Mouse (Mus musculus) kidney, postnatal 25 days (tissue): Measurements from ENCODE around the gene Tagln3.
A peak's percentile ranks its signal among the peaks of the same experiment; 100 is the strongest.

Experiments used
- DNase-seq, 2 experiments: peaks; one replicate each; pipeline ENCODE4 v3.0.0; 2021; ENCODE audit warnings: mixed read lengths in 2 of 2

Gene Tagln3

DNA sequence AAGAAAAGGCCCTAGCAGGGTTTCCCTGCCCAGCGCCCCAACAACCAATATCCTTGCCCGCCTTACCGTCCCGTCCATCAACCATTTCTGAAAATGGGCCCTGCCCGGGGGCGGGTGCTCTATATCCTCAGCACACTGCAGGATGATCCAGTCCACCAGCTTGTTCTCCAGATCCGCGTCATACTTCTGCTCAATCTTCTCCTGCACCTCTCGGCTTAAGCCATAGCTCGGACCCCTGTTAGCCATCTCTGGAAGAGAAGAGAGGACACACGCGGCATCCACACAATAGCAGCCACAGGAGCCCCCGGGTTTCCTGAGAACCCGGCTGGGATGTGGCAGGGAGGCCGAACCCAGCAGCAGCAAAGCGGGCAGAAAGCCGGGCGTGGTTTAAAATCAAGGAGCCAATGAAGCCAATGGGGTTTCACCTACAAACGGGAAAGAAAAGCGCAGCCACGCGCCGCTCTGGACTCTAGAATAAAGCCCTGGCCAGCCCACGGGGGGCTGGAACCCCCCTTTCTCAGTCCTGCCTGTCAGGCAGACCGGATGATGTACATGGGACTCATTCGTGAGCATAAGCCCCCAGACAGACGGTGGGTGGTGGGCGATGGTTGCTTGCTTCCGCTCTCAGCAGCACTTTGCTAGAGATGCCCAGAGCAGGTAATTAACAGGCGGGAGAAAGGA lies at the start of gene Tagln3:
Gene Tagln3, minus strand, starts transcription at position 548 of the 681 bp plus-strand sequence.
- peak in 1 of 2 experiments; percentile 15 for DNase-seq

DNA sequence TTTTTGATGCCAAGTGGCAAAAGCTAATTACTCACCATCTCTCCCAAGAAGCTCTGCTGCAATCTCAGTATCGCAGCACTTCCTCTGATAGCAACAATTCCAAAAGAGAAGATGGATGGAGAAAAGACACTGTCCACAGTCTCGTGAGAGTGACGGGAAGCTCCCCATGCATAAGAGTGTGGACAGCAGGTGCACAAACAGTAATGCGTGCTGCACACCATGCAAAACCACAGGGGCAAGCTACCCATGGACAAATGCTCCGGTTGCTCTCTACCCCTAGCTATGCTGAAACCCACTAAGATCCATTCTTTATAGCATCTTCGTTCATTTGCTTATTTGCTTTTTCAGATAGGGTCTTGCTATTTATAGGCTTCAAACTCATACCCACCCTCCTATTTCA lies 46.5 kb upstream of the Tagln3 start:
- DNase-seq, result no peak

DNA sequence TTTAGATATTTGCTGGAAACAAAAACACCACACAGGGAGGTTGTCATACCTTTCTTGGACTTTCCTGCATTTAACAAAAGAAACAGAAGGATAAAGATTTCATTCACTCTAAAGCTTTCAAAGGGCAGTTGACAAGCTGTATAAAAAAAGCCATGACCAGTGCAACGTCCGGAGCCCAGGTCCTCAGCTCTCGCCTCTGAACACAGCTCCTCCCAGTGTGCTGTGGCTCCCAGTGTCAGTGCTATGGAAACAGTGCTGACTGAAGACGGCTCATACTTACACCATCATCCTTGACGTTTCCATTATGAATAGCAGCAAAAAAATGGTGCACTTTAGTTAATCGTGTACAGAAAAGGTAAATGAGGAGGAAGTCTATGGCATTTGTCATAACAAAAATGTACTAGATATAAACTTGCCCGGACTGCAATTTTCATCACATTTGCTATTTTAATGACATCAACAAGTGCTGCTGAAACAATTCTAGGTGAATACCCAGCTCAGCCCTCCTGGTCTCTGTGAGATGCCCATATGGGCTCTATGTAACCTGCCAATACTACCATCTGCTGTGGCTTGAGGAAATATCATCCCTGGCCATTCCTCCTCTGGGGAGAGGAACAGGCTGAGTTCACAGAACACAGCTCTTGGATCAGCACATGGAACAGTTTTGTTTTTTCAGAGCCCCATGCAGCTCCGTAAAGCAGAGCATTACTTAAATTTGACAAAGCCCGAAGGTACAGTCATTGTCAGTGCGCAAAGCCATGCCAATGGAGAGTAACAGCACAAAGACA lies 43.6 kb upstream of the Tagln3 start:
- peak in 1 of 2 experiments; percentile 47 for DNase-seq

DNA sequence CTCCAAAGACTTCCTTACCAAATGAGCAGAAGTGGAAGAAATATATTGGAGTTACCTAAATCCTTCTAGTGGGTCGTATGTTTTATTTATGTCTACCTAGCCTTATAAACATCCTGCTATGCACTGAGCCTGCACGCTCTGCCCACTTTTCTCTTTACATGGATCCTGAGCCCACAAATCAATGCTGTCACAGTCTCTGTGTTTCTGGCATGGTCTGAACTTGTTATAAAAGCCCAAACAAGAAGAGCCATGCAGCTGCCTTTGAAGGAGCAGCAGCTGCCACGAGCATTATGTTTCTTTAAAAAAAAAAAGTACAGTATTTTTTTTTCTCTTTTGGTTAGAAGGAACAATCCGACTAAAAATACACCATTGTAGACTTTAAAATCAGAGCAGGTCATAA lies 43.0 kb upstream of the Tagln3 start:
- DNase-seq, result no peak

DNA sequence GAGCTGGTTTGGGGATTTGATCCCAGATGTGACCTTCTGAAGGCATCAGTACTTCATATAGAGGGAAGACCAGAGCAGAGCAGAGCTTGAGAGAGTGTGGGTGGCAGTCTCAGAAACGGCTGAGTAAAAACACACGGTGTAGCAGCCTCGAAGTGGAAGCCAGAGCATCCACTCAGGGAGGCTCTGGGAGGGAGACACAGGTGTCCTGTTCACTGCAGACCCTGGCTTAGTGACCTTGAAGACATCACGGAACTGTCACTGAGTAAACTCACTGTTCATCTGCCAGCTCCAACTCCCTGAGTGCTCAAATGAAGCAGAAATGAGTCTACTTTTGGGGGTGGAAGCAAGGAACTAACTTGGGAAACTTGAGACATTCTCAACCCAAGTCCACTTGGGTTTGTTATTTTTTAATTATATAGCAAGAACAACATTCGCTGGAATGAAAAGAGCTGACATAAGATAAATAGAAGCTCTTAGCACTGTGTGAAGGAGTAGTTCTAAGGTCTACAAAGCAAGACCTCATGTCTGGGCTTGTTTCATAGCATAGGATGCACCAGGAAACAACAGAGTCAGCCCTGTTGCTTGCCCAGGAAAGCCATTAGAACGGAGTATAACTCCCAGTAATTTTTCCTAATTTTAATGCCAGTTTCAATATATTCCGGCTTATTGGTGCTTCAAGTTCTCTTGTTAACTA lies 41.5 kb upstream of the Tagln3 start:
- DNase-seq, result no peak

DNA sequence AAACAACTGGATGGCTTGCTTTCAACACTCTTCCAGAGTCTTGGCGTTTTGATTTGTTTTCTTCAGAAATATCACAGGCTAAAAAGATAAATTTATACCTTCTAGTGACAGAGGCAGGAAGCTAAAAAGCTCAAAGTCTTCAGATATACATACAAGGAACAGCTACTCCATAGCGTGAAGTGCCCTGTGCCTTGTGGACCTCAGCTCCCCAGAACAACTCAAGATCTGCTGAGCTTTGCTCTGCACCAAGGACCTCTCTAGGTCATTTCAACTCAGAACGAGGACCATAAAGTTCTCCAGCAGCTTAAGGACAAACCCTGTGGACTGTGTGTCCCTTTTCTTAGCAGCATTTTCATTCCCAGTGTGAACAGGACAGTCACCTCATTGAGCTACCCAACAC lies 40.7 kb upstream of the Tagln3 start:
- no peak for DNase-seq

DNA sequence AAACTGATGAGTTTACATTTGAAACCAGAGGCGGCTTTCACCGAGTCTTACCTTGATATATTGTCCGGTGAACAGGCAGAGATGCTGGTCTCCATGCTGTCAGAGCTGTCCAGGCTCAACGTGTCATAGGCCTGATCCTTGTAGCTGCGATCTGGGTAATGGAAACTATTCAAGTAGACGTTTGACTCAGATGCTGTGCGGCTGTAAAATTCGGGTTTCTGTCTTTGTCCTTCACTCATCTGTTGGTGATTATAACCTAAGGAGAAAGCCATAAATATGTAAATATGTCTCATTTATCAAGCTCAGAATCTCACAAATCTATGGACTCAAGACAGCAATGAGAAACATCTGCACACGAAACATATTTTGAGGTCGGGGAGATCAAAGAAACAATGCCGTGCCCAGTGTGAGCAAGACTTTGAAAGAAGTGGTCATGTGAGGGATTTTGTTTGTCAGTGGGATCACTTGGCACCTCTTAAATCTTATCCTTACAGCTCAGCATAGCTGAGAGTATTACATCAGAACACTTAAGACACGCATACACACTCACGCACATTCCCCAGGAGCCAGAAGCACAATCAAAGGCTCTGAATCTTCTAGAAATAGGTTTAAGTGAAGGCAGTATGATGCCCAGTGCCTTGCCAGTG lies 38.6 kb upstream of the Tagln3 start:
- no peak for DNase-seq

DNA sequence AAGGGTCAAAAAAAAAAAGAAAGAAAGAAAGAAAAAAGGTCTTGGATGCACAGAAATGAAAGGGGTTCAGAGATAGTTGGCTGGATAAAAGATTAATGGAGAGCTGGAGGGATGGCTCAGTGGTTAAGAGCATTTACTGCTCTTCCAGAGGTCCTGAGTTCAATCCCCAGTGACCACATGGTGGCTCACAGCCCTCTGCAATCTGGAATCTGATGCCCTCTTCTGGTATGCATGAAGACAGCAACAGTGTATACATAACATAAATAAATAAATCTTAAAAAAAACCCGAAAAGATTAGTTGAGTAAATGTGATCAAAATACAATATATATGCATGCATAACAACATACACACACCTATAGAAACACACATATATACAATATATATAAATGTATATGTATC lies 37.0 kb upstream of the Tagln3 start:
- no peak for DNase-seq

DNA sequence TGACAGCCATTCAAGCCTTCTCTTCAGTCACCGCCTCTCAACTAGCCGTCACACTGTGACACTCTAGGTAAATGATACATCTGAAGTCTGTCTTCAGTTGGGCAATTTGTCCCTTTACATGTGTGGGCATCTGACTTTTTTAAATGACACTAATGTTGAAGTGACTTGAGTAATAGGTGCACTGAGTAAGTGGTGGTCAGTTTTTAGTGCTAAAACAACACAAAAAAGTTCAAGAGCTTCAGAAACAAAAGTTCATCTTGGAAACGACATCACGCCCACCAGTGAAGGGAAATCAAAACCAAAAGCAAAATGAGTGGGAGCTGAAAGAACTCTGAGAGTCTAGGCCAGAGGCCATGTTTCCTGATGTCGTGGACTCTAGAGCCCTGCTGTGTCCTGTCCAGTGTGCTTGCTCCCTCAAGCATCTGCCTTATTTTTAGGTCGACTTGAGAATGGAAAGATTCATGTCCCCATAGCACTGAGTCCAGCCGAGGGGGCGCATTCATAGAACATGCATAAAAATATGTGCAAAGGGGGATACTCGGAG lies 34.4 kb upstream of the Tagln3 start:
- peak; percentile 19 to 59 for DNase-seq

DNA sequence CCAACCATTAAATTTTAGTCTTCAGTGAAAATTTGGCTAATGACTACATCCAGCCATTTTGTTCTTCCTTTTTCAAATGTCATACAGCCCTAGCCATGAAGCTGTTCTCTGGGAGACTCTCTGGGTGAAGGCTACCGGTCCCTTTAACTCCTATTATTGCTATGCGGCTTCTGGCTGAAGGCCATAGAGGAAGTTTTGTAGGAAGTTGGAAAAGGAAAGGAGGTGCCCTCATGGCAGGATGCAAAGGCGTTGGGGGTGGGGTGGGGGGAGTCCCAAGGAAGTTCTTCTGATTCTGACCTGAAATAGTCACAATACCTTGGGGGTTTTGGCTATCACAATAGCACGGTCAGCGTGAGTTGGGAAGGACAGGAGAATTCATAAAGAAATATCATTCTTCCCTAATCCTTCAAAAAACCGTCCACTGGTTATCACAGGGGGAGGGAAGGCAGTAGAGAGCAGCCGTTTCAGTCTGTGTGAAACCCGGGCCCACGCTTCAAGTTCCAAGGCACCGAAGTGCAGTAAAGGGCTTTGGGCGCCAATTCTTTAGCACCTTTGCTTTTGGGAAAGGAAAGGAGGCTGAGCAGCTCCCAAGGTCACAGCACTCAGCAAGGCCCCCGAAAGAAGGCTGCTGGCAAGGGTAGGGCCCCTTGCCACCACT lies 33.1 kb upstream of the Tagln3 start:
- DNase-seq, result peak; percentile 80 to 83

DNA sequence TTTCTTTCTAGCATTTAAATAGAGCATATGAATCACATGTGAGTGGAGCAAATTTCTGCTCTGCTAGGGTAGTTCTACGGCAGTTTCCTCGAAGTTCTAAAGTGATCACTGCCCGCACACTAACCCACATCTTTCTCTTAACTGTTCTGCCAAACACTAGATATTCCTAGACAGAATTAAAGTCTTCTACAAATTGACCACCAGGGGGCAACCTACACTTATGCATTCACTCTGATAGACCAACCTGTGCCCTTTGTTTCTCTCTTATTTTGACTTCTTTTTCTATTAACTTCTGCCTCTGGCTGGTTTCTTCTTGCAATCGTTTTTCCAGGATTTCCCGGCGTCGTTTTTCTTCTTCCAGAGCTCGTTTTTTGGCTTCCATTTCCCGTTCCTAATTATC lies 32.4 kb upstream of the Tagln3 start:
- peak in 1 of 2 experiments; percentile 58 for DNase-seq

DNA sequence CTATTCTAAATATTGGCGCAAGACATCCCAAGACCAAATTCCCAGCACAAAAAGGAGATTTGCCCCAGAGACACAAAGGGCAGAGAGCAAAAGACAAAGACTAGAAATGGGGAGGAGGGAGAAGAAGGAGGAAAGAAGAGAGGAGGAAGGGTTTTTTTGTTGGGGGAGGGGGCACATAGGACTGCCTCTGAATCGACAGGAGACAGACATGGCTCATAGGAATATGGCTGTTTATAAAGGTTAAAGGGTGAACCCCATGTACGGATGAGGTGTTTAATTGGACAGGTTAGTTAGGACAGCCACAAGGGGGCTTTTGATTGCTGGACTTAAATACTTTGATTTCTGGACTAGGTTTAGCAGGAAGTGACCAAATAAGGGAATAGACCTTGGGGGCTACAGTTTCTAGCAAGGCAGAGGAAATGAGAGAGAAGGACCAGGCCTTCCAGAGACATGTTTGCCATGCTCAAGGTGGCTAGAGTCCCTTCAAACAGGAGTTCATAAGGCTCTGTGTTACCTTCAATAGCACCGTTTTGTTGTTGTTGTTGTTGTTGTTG lies 19.3 kb upstream of the Tagln3 start:
- DNase-seq, result no peak

DNA sequence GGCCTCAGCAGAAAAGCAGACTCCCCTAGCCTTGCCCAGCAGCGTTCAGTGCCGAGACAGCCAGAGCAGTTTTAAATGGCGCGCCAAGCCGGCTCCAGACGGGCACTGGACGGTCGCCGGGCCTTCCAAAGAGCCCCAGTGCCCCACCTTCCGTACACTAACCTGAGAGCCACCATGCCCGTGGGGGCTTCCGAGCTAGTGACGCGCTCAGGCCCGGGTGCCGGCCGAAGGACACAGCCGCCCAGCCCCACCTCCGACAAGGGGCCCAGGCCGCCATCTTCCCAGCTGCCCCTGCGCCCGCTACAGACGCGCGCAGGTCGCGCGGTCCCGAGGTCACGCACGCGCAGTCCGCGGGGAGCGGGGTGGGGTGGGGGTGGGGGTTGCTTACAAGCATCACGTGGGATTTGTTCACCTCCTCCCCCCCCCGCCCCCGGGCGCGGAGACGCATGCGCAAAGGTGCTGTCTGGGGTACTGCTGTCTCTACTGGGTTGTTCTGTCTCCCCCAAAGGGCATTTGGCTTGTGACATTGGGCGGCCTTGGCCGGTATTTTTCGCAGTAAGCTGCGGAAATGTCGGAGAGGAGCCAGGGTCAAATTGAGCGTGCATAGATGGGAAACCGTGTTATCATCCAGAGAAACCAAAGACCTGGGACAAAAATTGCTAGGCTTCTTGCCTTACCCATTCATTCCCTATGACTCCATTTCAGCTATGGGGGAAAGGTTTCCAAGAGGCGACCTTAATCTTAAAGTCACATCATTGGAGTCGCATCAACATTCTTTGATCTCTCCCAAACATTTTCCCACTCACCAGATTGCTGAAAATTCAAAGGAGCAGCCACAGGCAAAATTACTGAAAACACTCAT lies 18.4 kb upstream of the Tagln3 start, which contains the start of gene Abhd10:
Gene Abhd10, minus strand, starts transcription at position 341 of the 862 bp plus-strand sequence.
- peak; percentile 97 to 98 for DNase-seq

DNA sequence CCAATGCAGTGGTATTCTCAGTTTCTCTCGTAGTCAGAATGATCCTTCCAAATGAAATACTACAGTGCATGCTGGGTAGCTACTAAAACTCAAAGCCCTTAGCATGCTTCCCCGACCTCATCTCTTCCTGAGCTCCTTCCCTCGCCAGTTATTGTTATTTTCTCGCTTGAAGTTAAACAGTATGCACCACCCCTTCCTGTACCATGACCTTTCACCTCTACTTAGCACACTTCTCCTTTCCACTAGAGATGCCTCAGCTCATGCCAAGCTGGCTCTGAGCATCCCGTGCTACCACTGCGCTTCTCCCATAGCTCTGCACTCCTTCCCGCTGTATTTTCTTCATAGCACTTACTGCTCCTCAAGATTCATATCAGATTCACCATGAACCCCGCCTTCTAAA lies 13.5 kb upstream of the Tagln3 start:
- no peak for DNase-seq

DNA sequence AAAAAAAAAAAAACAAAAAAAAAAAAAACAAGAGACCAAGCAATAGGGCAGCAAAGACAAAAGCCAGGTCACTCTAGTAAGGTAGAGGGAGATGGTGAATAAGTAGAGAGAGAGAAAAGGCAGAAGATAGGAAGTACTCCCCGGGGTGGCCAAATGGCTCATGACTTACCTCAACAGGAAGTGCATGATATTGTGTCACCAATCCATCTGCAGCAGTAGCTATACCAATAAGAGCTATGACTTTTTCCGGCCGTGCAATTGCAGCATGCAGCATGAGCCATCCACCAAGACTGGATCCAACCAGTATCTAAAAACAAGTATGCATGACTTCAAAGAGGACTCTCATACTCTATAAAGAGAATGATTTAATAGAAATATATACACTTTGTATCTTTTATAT lies 12.3 kb upstream of the Tagln3 start:
- no peak for DNase-seq

DNA sequence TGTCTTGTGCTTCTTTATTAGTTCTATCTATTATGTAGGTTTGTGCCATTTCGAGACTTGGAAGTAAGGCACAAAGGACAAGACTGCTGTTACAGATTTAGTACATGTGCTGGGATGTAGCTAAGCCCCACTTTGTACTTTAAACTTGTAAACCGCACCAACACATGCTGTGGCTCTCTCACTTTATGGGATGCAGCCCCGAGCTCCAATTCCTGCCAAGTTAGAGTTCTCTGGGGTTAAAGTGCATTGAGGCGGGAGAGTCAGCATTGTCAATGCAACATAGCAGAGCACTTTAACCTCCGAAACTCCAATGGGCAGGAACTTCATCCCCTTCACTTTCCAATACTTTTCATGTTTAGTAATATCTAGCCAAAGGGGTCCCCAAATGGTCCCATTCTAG lies 4.8 kb upstream of the Tagln3 start:
- peak; percentile 51 to 62 for DNase-seq

DNA sequence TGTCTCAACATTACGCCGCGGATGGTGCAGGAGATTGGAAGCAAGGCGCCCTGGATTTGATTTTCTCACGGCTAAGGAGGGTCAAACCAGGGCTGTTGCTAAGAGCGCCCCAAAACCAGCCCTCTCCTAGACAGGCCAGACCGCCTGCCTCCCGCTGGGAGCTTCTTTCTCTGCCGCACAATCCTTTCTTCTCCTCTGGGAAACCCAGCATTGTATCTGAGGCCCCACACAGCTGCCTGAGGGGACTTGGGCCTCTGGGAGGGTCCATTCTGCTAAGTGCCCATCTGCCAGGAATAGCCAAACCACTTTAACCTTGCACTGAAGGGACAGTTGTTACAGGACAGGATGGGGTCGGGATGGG lies 314 bp upstream of the Tagln3 start:
- no peak for DNase-seq

DNA sequence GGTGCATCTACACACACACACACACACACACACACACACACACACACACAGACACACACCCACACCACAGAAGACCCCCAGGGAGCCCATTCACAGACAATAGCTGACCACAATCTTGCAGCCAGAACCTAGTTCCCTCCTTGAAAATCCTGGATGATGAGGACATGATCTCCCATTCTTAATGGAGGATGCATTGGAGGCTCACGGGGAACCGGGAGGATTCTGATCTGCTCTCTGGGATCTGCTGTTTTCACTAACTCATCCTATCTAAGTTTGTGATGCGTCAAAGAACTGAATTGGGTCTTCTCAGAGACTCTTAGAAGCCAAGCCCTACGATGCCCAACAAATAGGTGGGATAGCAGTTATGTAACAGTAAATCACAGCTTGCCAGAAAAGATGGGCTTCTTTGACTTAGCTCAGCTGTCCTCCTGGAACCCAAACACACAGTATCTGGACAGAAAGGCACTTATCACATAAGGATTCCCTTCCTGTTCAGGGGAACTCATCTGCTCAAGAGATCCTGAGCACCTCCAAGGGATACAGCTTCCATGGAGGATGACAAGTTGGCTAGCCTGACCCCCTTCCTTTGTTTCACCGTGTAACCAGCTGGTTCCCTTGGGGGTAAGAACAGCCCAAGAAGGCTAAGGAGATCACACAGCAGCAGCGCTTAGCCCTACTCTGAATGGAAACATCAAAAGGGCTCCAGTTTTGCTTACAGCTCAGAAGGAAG lies 1.1 kb downstream of the Tagln3 start:
- DNase-seq, result no peak

DNA sequence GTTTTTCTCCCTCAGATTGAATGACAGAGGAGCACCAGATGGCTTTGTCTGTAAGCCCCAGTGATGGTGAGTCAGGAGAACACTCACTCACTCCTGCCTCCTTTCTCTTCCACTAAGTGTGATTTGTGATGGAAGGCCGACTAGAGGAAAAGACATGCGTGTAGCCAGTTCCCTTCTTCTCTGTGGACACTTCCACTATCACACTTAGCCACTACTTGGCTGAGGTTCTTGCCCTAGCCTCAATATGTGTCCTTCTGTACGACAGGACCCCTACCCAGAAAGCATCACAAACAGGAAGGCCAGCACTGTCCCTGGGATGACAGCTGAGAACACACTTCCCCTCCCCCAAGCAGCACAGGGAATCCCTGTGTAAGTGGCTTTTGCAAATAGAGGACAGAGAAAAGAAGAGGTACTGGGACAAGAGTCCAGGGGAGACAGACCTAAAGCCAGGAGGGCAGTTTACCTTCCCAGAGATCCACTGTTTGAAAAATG lies 1.9 kb downstream of the Tagln3 start:
- DNase-seq, result no peak

DNA sequence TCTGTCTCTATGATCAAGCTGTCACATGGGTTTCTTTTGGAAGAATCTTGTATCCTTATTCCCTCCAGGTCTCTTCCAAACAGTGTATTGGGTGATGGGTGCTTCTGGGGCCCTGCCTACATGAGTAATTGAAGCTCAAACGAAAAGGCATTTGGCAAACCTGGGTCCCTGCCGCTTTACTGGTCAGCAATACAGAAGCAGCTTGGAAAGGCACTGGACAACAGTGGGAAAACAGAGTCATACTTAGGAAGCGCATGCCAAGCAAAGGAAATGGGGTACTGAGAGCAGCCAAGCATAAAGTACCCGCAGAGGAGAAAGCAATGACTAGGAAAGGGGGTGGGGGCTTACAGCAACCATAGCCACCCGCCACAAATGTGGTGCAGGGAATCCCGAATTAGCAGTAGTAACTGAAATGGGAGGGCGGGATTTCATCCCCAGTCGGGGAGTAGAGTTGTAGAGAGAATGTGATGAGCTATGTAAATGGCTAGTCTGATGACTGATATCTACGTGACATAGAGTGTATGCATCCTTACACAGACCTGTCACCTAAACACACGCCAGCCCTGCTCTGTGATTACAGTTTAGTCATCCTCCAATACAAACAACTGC lies 4.3 kb downstream of the Tagln3 start:
- DNase-seq, result no peak
